Mouse (Mus musculus) lung, adult 18-20 months (tissue): ENCODE results near the gene Gatad2a.

ENCODE experiments used
- DNase-seq, 2 experiments: peaks; one replicate each; pipeline ENCODE4 v3.0.0; 2022; ENCODE audit warnings: mixed read lengths in 2 of 2

The Gatad2a gene

GRCm38 (mm10) chr8:69870907-69871306, 125.3 kb downstream of the Gatad2a start:
- no peak for DNase-seq

GRCm38 (mm10) chr8:69870003-69870765, 126.0 kb downstream of the Gatad2a start:
- DNase-seq: no peak

- DNase-seq: no peak
Observed at GRCm38 (mm10) chr8:69867696-69868326, 128.4 kb downstream of the Gatad2a start.

- no peak for DNase-seq
Observed at GRCm38 (mm10) chr8:69864180-69864579, 132.0 kb downstream of the Gatad2a start.

- no peak for DNase-seq
Observed at GRCm38 (mm10) chr8:69863387-69864020, 132.7 kb downstream of the Gatad2a start.

GRCm38 (mm10) chr8:69861251-69861650, 134.9 kb downstream of the Gatad2a start:
- DNase-seq: no peak

GRCm38 (mm10) chr8:69860807-69861206, 135.4 kb downstream of the Gatad2a start:
- DNase-seq: no peak
